Mouse (Mus musculus): Measurements from ENCODE around the gene Rassf1. TPM values are rescaled to one million over a fixed set of nuclear protein-coding genes. Genes with fewer than 3 reads are reported as not detected.
A peak's percentile ranks its signal among the peaks of the same experiment; 100 is the strongest.

Rassf1 gene
- polyA plus RNA-seq, 1 experiment from 2014 or later, result 35.5 TPM

- no peak overlapping the region for H3K9ac ChIP-seq (replicated peaks; ENCODE audit: low read length)
- 27% methylated on average over 14 of the region's 14 CpGs for WGBS
- H3K4me1 ChIP-seq (ENCODE audit: control insufficient read depth, insufficient read depth, low read length), result peaks cover 12% of the 10 kb centered on the region
- DNase-seq (peak; percentile 94), ATAC-seq (ENCODE audit: low FRiP score, low TSS enrichment) (peak; percentile 35; the same call in 1 of the 2 replicates)
- no peaks in the 10 kb centered on the region for H3K9me3 ChIP-seq (ENCODE audit: control insufficient read depth, low read length)
- peak overlapping the region; percentile 3; the same call in 1 of the 2 replicates for H3K27ac ChIP-seq (replicated peaks; ENCODE audit: low read depth, low read length)
- H3K4me2 ChIP-seq (ENCODE audit: low read length), result no peak overlapping the region
- H3K27me3 ChIP-seq (ENCODE audit: control insufficient read depth, insufficient read depth, low read length), result no peaks in the 10 kb centered on the region
- H3K36me3 ChIP-seq (ENCODE audit: control insufficient read depth, insufficient read depth, low read length), result peaks cover 11% of the 10 kb centered on the region
- no peak overlapping the region for H3K4me3 ChIP-seq (replicated peaks; ENCODE audit: low read depth, low read length)
These were observed 36.9 kb upstream of the Rassf1 start for GRCm38 (mm10) chr9:107514303-107514955.

- Histone ChIP-seq H3K9me3 (ENCODE audit: control insufficient read depth, low read length) (no peaks in the 10 kb centered on the region), H3K27ac (replicated peaks; ENCODE audit: low read depth, low read length) (no peak overlapping the region), H3K9ac (replicated peaks; ENCODE audit: low read length) (no peak overlapping the region), H3K4me2 (ENCODE audit: low read length) (no peak overlapping the region), H3K27me3 (ENCODE audit: control insufficient read depth, insufficient read depth, low read length) (peaks cover 5% of the 10 kb centered on the region; the same call in 1 of the 2 replicates), H3K36me3 (ENCODE audit: control insufficient read depth, insufficient read depth, low read length) (peaks cover 11% of the 10 kb centered on the region), H3K4me1 (ENCODE audit: control insufficient read depth, insufficient read depth, low read length) (peaks cover 17% of the 10 kb centered on the region), H3K4me3 (replicated peaks; ENCODE audit: low read depth, low read length) (no peak overlapping the region)
- DNase-seq (peak; percentile 41), ATAC-seq (ENCODE audit: low FRiP score, low TSS enrichment) (no peak)
- 25% methylated on average over 6 of the region's 6 CpGs for WGBS
These were observed 31.0 kb upstream of the Rassf1 start for GRCm38 (mm10) chr9:107520331-107520730.

GRCm38 (mm10) chr9:107521190-107521589, 30.2 kb upstream of the Rassf1 start:
- Histone ChIP-seq H3K4me2 (ENCODE audit: low read length) (no peak overlapping the region), H3K9ac (replicated peaks; ENCODE audit: low read length) (no peak overlapping the region), H3K4me3 (replicated peaks; ENCODE audit: low read depth, low read length) (no peak overlapping the region), H3K9me3 (ENCODE audit: control insufficient read depth, low read length) (no peaks in the 10 kb centered on the region), H3K27me3 (ENCODE audit: control insufficient read depth, insufficient read depth, low read length) (peaks cover 13% of the 10 kb centered on the region), H3K36me3 (ENCODE audit: control insufficient read depth, insufficient read depth, low read length) (peaks cover 11% of the 10 kb centered on the region), H3K4me1 (ENCODE audit: control insufficient read depth, insufficient read depth, low read length) (peaks cover 17% of the 10 kb centered on the region), H3K27ac (replicated peaks; ENCODE audit: low read depth, low read length) (0 out of 2 replicates have a peak overlapping the region, but pooled peaks have one; percentile 57)
- ATAC-seq (ENCODE audit: low FRiP score, low TSS enrichment), result no peak
- DNase-seq, result no peak
- WGBS, result 63% methylated on average over 5 of the region's 5 CpGs

GRCm38 (mm10) chr9:107521711-107522399, 29.5 kb upstream of the Rassf1 start:
- H3K9ac ChIP-seq (replicated peaks; ENCODE audit: low read length), result peak overlapping the region; percentile 34
- H3K36me3 ChIP-seq (ENCODE audit: control insufficient read depth, insufficient read depth, low read length), result peaks cover 11% of the 10 kb centered on the region
- WGBS, result 22% methylated on average over 25 of the region's 25 CpGs
- H3K27me3 ChIP-seq (ENCODE audit: control insufficient read depth, insufficient read depth, low read length), result peaks cover 20% of the 10 kb centered on the region
- no peak; the same call in 1 of the 2 replicates for ATAC-seq (ENCODE audit: low FRiP score, low TSS enrichment)
- no peaks in the 10 kb centered on the region for H3K9me3 ChIP-seq (ENCODE audit: control insufficient read depth, low read length)
- peak overlapping the region; percentile 74 for H3K27ac ChIP-seq (replicated peaks; ENCODE audit: low read depth, low read length)
- peak; percentile 49 for DNase-seq
- H3K4me3 ChIP-seq (replicated peaks; ENCODE audit: low read depth, low read length), result no peak overlapping the region
- H3K4me2 ChIP-seq (ENCODE audit: low read length), result peak overlapping the region; percentile 30
- peaks cover 21% of the 10 kb centered on the region for H3K4me1 ChIP-seq (ENCODE audit: control insufficient read depth, insufficient read depth, low read length)

- Histone ChIP-seq H3K4me3 (replicated peaks; ENCODE audit: low read depth, low read length) (no peak overlapping the region), H3K4me2 (ENCODE audit: low read length) (peak overlapping the region; percentile 30), H3K36me3 (ENCODE audit: control insufficient read depth, insufficient read depth, low read length) (peaks cover 10% of the 10 kb centered on the region), H3K9ac (replicated peaks; ENCODE audit: low read length) (peak overlapping the region; percentile 34), H3K27me3 (ENCODE audit: control insufficient read depth, insufficient read depth, low read length) (peaks cover 23% of the 10 kb centered on the region), H3K27ac (replicated peaks; ENCODE audit: low read depth, low read length) (peak overlapping the region; percentile 74), H3K9me3 (ENCODE audit: control insufficient read depth, low read length) (no peaks in the 10 kb centered on the region), H3K4me1 (ENCODE audit: control insufficient read depth, insufficient read depth, low read length) (peaks cover 24% of the 10 kb centered on the region)
- DNase-seq, result no peak
- WGBS, result 41% methylated on average over 2 of the region's 2 CpGs
- no peak; the same call in 1 of the 2 replicates for ATAC-seq (ENCODE audit: low FRiP score, low TSS enrichment)
These were observed 29.0 kb upstream of the Rassf1 start for GRCm38 (mm10) chr9:107522400-107522711.

- DNase-seq (peak; percentile 67), ATAC-seq (ENCODE audit: low FRiP score, low TSS enrichment) (peak; percentile 59; the same call in 1 of the 2 replicates)
- H3K9ac ChIP-seq (replicated peaks; ENCODE audit: low read length), result 0 out of 2 replicates have a peak overlapping the region, but pooled peaks have one; percentile 16
- peaks cover 15% of the 10 kb centered on the region for H3K4me1 ChIP-seq (ENCODE audit: control insufficient read depth, insufficient read depth, low read length)
- peak overlapping the region; percentile 23 for H3K4me3 ChIP-seq (replicated peaks; ENCODE audit: low read depth, low read length)
- 4% methylated on average over 43 of the region's 44 CpGs for WGBS
- peak overlapping the region; percentile 48 for H3K4me2 ChIP-seq (ENCODE audit: low read length)
- H3K9me3 ChIP-seq (ENCODE audit: control insufficient read depth, low read length), result no peaks in the 10 kb centered on the region
- H3K36me3 ChIP-seq (ENCODE audit: control insufficient read depth, insufficient read depth, low read length), result 0 out of 2 replicates have a peak, but pooled peaks cover 4% of the 10 kb centered on the region
- H3K27me3 ChIP-seq (ENCODE audit: control insufficient read depth, insufficient read depth, low read length), result peaks cover 23% of the 10 kb centered on the region
- no peak overlapping the region for H3K27ac ChIP-seq (replicated peaks; ENCODE audit: low read depth, low read length)
These were observed 24.9 kb upstream of the Rassf1 start for GRCm38 (mm10) chr9:107526198-107527026.

- WGBS, result under 1% methylated on average over 48 of the region's 48 CpGs
- H3K27me3 ChIP-seq (ENCODE audit: control insufficient read depth, insufficient read depth, low read length), result no peaks in the 10 kb centered on the region
- peak; percentile 97 for ATAC-seq (ENCODE audit: low FRiP score, low TSS enrichment)
- DNase-seq, result peak; percentile 98
- H3K27ac ChIP-seq (replicated peaks; ENCODE audit: low read depth, low read length), result peak within 1 kb of the TSS; percentile 60
- H3K4me1 ChIP-seq (ENCODE audit: control insufficient read depth, insufficient read depth, low read length), result peaks cover 25% of the 10 kb centered on the region
- H3K36me3 ChIP-seq (ENCODE audit: control insufficient read depth, insufficient read depth, low read length), result peaks cover 24% of the 10 kb centered on the region
- H3K4me2 ChIP-seq (ENCODE audit: low read length), result peak within 1 kb of the TSS; percentile 98
- no peaks in the 10 kb centered on the region for H3K9me3 ChIP-seq (ENCODE audit: control insufficient read depth, low read length)
- peak within 1 kb of the TSS; percentile 73 for H3K4me3 ChIP-seq (replicated peaks; ENCODE audit: low read depth, low read length)
- H3K9ac ChIP-seq (replicated peaks; ENCODE audit: low read length), result peak within 1 kb of the TSS; percentile 86
These were observed 17.5 kb upstream of the Rassf1 start, which contains the start of gene Tmem115 for GRCm38 (mm10) chr9:107533791-107534407. TSS of gene Tmem115 (plus strand) at chr9:107533945.
